Mouse (Mus musculus) adrenal gland, adult 2 months (tissue): Measurements from ENCODE around the gene Psen1. TPM values are rescaled to one million over a fixed set of nuclear protein-coding genes. Genes with fewer than 3 reads are reported as not detected.

Source experiments
- DNase-seq: peaks from one replicate; pipeline ENCODE4 v3.0.0; 2021
- long read RNA-seq: library from polyadenylated mRNA; stranded (forward); transcript quantifications from one replicate; pipeline ENCODE4 v2.0.0, GENCODE M21; 2021
- polyA plus RNA-seq: library from polyadenylated mRNA; depleted of rRNA; stranded (reverse); fragments of >200 nt; gene quantifications from 2 replicates; pipeline ENCODE4 v1.2.3, GENCODE M21; 2012; rRNA removed
- total RNA-seq, 2 experiments: library from RNA; stranded (reverse); gene quantifications; 2 replicates each; pipeline ENCODE4 v1.2.3; 2021

The Psen1 gene
- 10 to 100 TPM; 64.4 to 97.6 TPM for total RNA-seq
- polyA plus RNA-seq: 9.7 and 15.6 TPM in 2 replicates
- long read RNA-seq, transcript Psen1-201 (12 exons, 2,690 nt): major isoform, 44 of 52 reads
- long read RNA-seq, partial matches to known transcripts: 7 of 52 reads
- long read RNA-seq, other reads (novel, unspliced or antisense): 1 of 52 reads

DNA sequence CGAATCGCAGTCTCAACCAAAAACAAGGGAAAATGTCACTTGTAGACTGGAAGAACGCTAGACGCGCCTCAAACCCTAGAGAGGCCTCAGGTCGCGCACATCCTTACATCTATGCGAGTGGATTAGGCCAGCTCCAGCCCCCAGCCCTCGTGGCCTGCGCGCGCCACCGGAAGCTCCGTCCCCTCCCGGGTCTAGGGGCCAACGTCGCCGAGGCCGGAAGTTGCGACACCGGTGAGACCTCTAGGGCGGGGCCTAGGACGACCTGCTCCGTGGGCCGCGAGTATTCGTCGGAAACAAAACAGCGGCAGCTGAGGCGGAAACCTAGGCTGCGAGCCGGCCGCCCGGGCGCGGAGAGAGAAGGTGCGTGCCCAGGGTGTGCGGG lies at the start of gene Psen1:
Gene Psen1, plus strand, starts transcription at position 219 of the 382 bp plus-strand sequence.
- DNase-seq: peak; percentile 97

- no peak for DNase-seq
Observed at GRCm38 (mm10) chr12:83641233-83641632, 46.7 kb upstream of the Psen1 start.

GRCm38 (mm10) chr12:83643116-83643515 lies 44.8 kb upstream of the Psen1 start:
- DNase-seq: no peak

DNA sequence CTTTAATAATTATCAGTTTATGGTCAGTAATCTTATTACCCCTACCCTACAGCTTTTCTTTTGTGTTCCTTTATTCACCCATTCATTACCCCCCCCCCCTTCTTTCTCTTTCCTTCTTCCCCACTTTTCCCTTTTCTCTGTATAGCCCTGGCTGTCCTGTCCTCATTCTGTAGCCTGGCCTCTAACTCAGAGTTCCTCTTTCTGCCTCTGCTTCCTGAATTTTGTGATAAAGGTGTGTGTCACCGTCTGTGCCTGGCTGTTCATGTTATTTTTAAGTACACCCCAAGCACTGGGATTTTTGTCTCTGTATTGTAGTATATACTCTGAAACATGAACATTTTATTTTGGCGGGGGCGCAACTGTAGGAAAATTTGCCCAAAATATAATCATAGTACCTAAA lies 37.6 kb upstream of the Psen1 start:
- DNase-seq: no peak

DNA sequence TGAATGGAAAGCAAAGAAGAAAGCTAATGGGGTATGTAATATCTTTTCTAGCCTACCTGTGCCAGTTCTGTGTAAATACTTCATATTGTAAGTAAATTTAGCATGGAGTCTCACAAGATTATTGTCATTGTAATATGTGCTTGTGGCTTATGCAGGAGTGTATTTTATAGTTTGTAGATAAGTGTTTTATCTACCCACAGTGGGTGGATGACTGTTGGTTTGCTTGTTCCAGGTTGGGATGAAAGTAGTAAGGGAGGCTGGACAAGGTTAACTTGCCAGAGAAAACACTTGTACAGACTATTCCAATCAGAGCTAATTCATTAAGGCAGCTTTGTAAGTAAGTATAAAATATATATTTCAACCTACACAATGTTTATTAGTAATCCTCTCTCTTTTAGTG lies 36.5 kb upstream of the Psen1 start:
- DNase-seq: no peak

DNA sequence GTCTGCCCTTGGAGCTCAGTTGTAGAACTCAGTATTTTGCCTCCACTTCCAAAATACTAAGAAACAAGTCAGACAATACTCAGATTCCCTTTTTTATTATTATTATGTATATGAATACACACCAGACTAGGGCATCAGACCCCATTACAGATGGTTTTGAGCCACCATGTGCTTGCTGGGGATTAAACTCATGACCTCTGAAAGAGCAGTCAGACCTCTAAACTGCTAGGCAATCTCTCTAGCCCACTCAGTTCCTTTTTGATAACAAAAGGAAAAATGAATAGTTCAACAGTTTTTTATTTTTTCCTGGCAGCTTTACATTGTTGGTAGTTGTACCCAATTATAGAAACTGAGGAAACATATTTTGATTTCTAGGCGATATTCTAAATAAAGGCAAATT lies 2.5 kb upstream of the Psen1 start:
- no peak for DNase-seq

DNA sequence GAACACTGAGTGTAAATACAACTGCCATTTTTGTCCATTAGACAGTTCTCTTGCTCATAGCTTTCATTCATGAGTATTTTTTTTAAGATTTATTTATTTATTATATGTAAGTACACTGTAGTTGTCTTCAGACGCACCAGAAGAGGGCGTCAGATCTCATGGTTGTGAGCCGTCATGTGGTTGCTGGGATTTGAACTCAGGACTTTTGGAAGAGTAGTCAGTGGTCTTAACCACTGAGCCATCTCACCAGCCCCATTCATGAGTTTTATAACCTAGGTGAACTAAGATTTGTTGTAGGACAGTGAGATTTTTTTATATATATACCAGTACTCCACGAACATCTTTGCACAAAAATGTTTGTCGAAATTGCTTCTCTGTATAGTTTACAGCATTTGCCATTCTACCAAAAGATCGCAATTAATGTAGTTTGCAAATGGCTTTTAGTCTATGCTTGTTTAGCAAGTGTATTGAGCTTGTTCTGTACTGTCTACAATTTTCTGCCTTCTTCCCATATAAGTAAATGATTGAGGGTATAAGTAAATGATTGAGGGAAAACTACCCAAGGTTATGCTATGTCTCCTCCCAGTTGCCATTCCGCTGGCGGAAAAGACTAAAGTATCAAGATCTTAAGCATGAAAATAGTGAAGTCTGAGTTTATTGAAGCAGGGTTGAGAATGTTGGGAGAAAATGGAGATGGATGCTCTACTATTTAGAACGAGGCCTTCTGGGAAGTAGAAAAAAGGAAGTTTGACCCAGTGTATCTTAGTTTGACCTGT lies 1.2 kb upstream of the Psen1 start:
- no peak for DNase-seq

DNA sequence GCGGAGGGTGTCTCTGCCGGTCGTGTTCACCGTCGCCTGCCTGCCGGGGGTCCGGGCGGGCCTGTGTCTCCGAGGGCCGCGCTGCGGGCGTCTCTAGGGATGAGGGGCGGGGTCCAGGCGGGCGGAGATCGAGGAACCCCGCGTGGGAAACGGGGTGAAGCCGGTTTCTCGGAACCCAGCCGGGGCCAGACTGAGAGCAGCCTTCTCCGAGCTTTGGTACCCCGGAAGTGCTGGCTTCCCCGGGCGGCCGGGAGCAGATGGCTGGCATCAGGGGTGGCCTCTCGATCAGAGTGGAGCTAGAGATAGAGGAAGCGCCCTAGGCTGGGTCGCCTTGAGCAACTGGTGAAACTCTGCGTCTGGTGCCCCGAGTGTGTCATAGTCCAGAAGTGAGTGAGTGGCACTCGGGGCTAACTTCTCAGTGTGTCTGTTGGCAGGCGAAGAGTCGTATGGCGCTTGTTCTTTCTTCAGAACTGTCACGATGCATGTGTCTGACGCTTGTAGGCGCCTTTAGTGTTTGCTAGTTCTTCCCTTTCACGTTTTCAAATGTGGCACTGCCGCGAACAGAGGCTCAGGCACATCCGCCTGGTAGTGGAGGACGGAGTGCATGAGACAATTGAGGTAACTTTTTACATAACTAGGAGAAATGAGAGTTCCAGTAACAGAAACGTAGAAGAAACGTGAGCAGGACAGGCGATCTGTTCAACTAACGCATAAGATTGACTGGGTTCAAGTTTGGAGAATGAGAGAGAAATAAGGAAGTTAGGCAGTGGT lies 549 bp downstream of the Psen1 start:
- no peak for DNase-seq

- no peak for DNase-seq
Observed at GRCm38 (mm10) chr12:83689087-83689432, 1.1 kb downstream of the Psen1 start.

DNA sequence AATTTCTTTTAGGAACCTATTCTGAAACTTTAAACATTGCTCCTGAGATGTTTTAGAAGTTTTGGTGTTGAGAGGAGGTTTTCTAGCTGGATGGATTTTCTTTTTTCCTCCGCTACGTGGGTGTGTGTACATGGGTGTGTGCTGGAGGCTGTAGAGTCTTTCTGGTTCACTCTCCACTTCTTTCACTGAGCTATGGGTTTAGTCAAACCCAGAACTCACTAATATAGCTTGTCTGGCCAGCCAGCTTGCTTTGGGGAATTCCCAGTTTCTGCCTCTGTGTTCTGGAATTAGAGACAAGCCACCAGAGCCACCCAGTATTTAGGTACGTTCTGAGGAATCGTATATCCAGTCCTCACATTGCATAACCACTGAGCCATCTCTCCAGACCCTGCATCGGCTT lies 6.1 kb downstream of the Psen1 start:
- no peak for DNase-seq

DNA sequence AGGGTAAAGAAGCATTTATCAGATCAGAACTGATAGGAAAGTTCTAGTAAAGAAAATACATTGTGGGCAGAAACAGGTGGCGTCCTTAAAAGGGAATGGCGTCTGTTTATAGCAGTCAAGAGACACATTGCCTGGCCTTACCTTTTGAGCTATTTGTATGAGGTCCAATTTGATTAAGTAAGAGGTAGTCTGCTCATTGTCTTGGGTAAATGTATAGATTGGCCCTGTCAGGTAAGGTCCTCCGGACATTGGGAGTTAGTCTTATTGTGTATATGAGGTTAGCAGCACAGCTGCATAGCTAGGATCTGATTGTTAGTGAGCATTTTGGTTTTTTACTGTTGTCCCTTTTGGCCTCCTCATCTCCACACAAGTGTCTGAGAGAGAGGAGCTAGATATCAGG lies 6.7 kb downstream of the Psen1 start:
- DNase-seq: no peak

GRCm38 (mm10) chr12:83698637-83699036 lies 10.7 kb downstream of the Psen1 start:
- DNase-seq: no peak

DNA sequence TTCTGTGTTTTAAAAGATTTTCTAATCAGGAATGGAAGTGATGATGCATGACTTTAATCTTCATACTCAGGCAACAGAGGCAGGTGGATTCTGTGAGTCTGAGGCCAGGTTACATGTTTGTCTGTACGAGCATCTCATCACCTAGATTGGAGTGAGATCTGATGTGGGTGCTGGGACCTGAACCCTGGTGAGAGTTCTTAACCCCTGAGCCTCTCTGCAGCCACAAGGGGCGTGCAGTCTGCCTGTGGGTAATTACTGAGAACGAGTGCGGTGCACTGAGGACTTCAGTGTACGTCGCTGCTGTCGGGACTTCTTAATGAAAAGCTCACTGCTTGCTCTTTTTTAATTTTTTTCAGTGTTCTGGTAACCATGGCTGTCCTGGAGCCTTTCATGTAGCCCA lies 13.7 kb downstream of the Psen1 start:
- no peak for DNase-seq

GRCm38 (mm10) chr12:83702796-83703195 lies 14.8 kb downstream of the Psen1 start:
- DNase-seq: no peak

GRCm38 (mm10) chr12:83706951-83707350 lies 19.0 kb downstream of the Psen1 start:
- DNase-seq: no peak

GRCm38 (mm10) chr12:83708160-83709092 lies 20.5 kb downstream of the Psen1 start:
- DNase-seq: no peak

GRCm38 (mm10) chr12:83709934-83710333 lies 22.0 kb downstream of the Psen1 start:
- DNase-seq: no peak

DNA sequence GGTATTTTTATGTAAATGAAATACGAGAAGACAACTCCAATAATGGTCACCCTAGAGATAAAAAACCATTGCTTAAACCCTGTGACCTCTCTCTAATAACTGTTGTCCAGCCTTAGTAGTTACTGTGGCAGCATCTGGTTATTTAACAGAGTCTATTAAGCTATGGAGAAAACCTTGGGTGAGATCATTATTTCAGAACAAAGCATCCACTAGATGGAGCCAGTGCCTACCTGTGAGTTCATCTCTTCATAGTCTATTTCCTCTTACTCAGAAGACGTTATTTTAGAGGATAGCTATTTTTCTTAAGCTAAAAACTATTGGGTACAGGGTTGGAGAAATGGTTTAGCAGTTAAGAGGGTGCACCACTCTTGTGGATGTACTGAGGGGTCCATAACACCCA lies 25.8 kb downstream of the Psen1 start:
- peak; percentile 36 for DNase-seq

DNA sequence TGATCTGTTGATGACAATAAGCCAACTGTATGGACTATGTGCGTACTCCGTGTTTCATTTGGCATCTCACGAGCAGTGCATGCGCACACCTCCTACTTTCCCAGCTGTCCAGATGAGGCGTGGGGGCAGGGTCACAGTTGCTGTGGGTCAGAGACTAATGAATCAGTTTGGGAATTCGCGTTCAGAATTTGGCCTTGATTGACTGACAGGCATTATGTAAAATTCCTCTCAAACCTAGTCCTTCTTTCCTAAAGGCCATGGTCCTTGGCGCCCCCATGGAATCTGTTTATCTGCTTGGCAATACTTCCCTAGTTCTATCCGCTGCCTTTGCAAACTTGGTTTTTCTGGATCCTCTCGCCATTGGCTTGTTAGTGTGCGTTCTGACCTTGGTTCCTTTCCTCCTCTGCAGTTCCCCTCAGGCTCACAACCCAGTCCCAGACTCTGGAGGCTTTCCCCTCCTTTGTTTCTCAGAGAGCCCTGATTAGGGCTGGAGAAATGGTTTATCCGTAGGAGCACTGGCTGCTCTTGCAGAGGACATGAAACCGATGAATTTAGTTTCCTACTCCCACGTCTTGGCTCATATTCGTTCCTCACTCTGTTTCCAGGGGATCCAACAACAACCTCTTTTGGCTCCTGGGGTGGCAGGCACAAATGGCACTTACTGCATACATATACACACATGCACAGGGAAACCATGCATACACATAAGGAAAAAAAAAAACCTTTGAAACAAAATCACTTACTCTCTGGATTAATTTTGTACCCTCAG lies 28.6 kb downstream of the Psen1 start:
- peak; percentile 79 for DNase-seq

DNA sequence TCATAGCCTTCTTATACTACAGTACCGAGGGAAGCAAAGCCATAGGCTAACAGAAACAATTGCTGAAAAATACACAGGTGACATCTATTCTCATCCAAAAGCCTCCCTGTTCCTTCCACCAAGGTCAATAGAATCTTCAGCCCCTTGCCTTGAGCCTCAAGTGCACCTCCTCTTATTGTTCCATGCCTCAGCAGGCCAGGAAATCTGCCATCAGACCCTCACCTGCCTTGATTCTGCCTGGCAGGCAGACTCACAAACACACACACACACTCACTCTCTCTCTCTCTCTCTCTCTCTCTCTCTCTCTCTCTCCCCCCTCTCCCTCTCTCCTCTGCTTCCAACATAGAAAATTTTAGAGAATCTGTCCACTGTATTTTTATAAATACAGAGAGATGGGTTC lies 31.5 kb downstream of the Psen1 start:
- no peak for DNase-seq

DNA sequence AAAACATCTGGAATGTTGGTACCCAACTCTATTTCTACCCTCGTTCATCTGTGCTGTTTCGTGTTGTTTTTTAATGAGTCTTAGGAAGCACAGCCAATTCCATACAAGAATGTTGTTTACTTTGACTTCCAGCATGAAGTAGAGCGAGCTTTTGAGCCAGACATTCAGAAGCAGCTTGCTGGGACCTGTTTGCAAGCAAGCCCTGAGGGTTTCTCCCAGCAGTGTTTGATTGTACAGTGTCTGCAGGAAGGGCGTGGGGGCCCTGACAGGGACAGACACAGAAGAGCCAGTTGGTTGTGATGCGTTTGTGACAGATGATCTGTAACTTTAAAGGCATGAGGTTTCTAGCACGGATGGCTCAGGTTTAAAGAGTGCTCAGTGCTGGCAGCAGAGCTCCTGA lies 33.3 kb downstream of the Psen1 start:
- no peak for DNase-seq
